Mouse (Mus musculus): ENCODE results near the gene Zfp629. TPM values are rescaled to one million over a fixed set of nuclear protein-coding genes. Genes with fewer than 3 reads are reported as not detected.

Gene Zfp629
- polyA plus RNA-seq, 1 experiment: 10.4 TPM

DNA sequence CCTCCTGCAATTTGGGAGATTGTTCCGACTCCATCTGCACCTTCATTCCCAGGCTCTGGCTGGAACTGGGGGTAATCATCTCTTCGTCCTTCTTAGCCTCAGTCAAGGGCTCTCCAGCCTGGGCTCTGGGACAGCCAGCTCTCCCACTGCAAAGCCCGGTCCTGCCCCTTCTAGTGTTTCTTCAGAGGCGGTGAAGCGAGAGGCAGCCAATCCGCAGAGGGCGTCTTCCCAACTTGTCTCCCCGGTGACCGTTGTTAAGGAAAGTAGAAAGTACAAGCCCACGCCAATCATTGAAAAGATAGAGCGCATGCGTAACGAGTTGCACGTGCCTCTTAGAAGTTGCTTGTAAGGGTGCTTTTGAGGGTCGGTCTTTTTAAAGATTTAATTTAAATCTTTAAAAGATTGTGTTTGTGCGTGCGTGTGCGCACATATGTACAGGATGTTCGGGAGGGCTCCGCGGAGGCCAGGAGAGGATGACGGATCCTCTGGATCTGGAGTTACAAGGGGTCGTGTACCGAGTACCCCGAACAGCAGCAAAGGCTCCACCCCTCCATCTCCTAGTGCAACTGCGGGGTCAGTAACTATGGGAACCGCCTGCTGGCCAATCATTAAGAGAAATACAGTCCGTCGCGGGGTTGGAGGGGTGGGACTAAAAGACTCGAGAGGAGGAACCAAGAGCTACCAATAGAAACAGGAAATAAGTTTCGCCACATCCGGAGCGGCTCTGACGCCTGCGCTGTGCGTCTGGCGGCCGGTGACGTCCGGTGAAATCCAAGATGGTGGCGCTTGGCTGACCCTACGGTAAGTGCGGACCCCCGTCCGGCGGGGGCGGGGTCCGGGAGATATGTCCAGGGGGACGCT, 27.4 kb downstream of the Zfp629 start, which contains the start of the genes Ccdc189 and Rnf40:
Ccdc189 (minus strand) TSS at position 585 of the 861 bp plus-strand sequence.
Rnf40 (plus strand) TSS at position 757 of the 861 bp plus-strand sequence.
- Histone ChIP-seq H3K4me1 (ENCODE audit: control insufficient read depth, insufficient read depth, low read length) (peaks cover 14% of the 10 kb centered on the region), H3K27ac (ENCODE audit: control insufficient read depth, insufficient read depth, low read depth, low read length) (peak within 1 kb of the TSS; percentile 94), H3K4me3 (ENCODE audit: control insufficient read depth, low read depth, low read length) (peak within 1 kb of the TSS; percentile 92), H3K27me3 (ENCODE audit: control insufficient read depth, insufficient read depth, low read length) (no peaks in the 10 kb centered on the region), H3K36me3 (ENCODE audit: control insufficient read depth, insufficient read depth, low read length) (peaks cover 12% of the 10 kb centered on the region)
- no peak for TF ChIP-seq CTCF (IDR thresholded peaks at IDR 0.05; ENCODE audit: control insufficient read depth, insufficient read depth, insufficient replicate concordance, low read depth, low read length)
- TF ChIP-seq POLR2A (IDR thresholded peaks at IDR 0.05; ENCODE audit: control insufficient read depth, low read depth, low read length): peak; percentile 80

DNA sequence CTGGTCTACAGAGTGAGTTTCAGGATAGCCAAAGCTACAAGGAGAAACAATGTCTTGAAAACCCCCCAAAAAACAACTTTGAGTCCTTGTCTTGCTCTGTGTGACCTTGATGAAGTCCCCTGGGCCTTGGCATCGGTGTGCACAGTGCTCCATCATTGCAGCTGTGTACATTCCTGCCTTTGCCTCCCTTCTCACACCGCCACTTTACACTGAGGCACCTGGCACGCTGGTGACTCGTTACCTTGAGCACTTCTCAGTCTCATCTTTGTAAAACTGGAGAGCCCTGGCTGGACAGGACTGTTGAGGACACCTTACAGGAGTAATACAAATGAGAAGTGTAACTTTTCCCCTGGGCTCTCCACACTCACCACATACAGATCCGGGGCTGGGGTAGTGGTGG, 28.4 kb downstream of the Zfp629 start:
- Histone ChIP-seq H3K4me1 (ENCODE audit: control insufficient read depth, insufficient read depth, low read length) (peaks cover 14% of the 10 kb centered on the region), H3K4me3 (ENCODE audit: control insufficient read depth, low read depth, low read length) (peak overlapping the region; percentile 92), H3K36me3 (ENCODE audit: control insufficient read depth, insufficient read depth, low read length) (peaks cover 9% of the 10 kb centered on the region), H3K27ac (ENCODE audit: control insufficient read depth, insufficient read depth, low read depth, low read length) (peak overlapping the region; percentile 34; the same call in 1 of the 2 replicates), H3K27me3 (ENCODE audit: control insufficient read depth, insufficient read depth, low read length) (no peaks in the 10 kb centered on the region)
- TF ChIP-seq POLR2A (IDR thresholded peaks at IDR 0.05; ENCODE audit: control insufficient read depth, low read depth, low read length) (no peak), CTCF (IDR thresholded peaks at IDR 0.05; ENCODE audit: control insufficient read depth, insufficient read depth, insufficient replicate concordance, low read depth, low read length) (no peak)

DNA sequence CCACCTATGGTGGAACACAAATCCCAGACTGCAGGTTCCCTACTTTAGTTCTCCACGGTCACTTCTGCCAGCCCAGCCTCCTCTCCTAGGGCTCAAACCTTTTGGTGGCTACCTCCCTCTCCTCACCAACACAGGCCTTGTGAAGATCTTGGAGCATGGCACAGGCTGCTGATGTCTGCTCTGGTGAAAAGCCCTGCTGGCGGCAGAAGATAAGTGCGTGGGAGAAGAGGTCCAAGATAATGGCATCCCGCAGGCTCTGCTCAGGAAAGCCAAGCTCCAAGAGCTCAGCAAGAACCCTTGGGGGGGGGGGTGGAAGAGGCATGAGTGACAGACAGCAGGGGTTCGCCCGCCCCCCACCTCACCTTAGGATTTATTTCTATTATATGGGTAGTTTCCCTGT, 29.4 kb downstream of the Zfp629 start:
- TF ChIP-seq CTCF (IDR thresholded peaks at IDR 0.05; ENCODE audit: control insufficient read depth, insufficient read depth, insufficient replicate concordance, low read depth, low read length) (no peak), POLR2A (IDR thresholded peaks at IDR 0.05; ENCODE audit: control insufficient read depth, low read depth, low read length) (no peak)
- H3K27ac ChIP-seq (ENCODE audit: control insufficient read depth, insufficient read depth, low read depth, low read length): no peak overlapping the region; the same call in 1 of the 2 replicates
- H3K4me1 ChIP-seq (ENCODE audit: control insufficient read depth, insufficient read depth, low read length): peaks cover 14% of the 10 kb centered on the region
- peaks cover 7% of the 10 kb centered on the region for H3K36me3 ChIP-seq (ENCODE audit: control insufficient read depth, insufficient read depth, low read length)
- H3K27me3 ChIP-seq (ENCODE audit: control insufficient read depth, insufficient read depth, low read length): no peaks in the 10 kb centered on the region
- H3K4me3 ChIP-seq (ENCODE audit: control insufficient read depth, low read depth, low read length): peak overlapping the region; percentile 92

DNA sequence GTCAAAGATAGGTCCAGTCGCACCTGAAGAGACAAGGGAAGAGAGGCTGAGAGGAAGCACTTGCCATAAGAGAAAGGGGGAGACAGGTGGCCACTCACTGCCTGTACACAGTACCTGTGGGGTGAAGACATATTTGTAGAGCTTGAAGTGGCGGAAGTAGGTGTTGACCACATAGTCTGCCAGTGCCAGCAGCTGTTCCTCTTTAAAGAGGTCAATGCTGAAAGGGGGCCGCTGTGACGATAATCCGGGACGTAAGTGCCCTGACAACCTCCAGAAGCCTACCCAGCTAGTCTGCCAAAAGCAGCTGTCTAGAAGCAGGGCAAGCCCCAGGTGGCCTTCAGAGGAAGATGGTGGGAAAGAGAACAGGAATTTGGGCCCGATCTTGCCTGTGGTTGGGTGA, 30.6 kb downstream of the Zfp629 start:
- H3K27me3 ChIP-seq (ENCODE audit: control insufficient read depth, insufficient read depth, low read length): no peaks in the 10 kb centered on the region
- H3K4me1 ChIP-seq (ENCODE audit: control insufficient read depth, insufficient read depth, low read length): peaks cover 10% of the 10 kb centered on the region
- H3K36me3 ChIP-seq (ENCODE audit: control insufficient read depth, insufficient read depth, low read length): peaks cover 4% of the 10 kb centered on the region; the same call in 1 of the 2 replicates
- H3K4me3 ChIP-seq (ENCODE audit: control insufficient read depth, low read depth, low read length): peak overlapping the region; percentile 17; the same call in 1 of the 2 replicates
- TF ChIP-seq POLR2A (IDR thresholded peaks at IDR 0.05; ENCODE audit: control insufficient read depth, low read depth, low read length) (no peak), CTCF (IDR thresholded peaks at IDR 0.05; ENCODE audit: control insufficient read depth, insufficient read depth, insufficient replicate concordance, low read depth, low read length) (no peak)
- H3K27ac ChIP-seq (ENCODE audit: control insufficient read depth, insufficient read depth, low read depth, low read length): no peak overlapping the region

DNA sequence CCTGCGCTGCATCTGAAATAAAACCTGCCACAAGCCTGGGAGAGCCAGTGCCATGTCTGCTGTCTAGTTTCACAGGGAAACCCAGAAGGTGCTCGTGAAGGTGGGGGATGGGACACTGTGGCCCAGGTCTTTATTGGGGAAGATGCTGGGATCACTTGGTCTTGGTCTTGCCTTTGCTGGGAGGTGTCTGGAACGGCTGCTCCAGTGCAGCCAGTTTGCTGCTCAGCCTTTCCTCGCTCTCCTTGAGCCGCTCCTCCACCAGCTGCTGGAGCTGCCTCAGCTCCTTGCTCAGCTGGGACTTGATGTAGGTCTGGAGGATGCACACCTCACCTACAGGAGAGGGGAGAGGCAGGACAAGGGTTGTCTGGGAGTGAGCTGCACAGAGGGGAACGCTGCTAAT, 32.3 kb downstream of the Zfp629 start:
- Histone ChIP-seq H3K36me3 (ENCODE audit: control insufficient read depth, insufficient read depth, low read length) (peaks cover 3% of the 10 kb centered on the region), H3K27me3 (ENCODE audit: control insufficient read depth, insufficient read depth, low read length) (no peaks in the 10 kb centered on the region), H3K4me1 (ENCODE audit: control insufficient read depth, insufficient read depth, low read length) (peaks cover 4% of the 10 kb centered on the region), H3K27ac (ENCODE audit: control insufficient read depth, insufficient read depth, low read depth, low read length) (no peak overlapping the region), H3K4me3 (ENCODE audit: control insufficient read depth, low read depth, low read length) (no peak overlapping the region)
- no peak for TF ChIP-seq POLR2A (IDR thresholded peaks at IDR 0.05; ENCODE audit: control insufficient read depth, low read depth, low read length)
- no peak for TF ChIP-seq CTCF (IDR thresholded peaks at IDR 0.05; ENCODE audit: control insufficient read depth, insufficient read depth, insufficient replicate concordance, low read depth, low read length)

DNA sequence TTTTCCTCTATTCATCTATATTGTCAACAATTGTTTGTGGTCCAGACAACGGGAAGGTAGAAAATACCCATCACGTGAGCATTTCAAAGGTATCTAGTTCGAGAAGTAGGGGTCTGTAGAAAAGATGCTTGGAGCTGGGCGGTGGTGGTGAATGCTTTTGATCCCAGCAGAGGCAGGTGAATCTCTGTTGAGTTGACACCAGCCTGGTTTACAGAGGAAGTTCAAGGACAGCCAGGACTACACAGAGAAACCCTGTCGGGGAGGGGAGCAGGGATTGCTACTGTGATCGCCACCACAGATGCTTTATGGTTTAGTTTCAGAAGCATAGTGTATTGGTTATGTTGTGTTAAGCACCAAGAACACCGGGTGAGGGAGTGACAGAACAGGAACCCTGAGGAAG, 41.5 kb downstream of the Zfp629 start:
- H3K27me3 ChIP-seq (ENCODE audit: control insufficient read depth, insufficient read depth, low read length): no peaks in the 10 kb centered on the region
- no peak for TF ChIP-seq POLR2A (IDR thresholded peaks at IDR 0.05; ENCODE audit: control insufficient read depth, low read depth, low read length)
- TF ChIP-seq CTCF (IDR thresholded peaks at IDR 0.05; ENCODE audit: control insufficient read depth, insufficient read depth, insufficient replicate concordance, low read depth, low read length): no peak
- H3K4me1 ChIP-seq (ENCODE audit: control insufficient read depth, insufficient read depth, low read length): peaks cover 3% of the 10 kb centered on the region
- H3K36me3 ChIP-seq (ENCODE audit: control insufficient read depth, insufficient read depth, low read length): no peaks in the 10 kb centered on the region; the same call in 1 of the 2 replicates
- peak overlapping the region; percentile 88 for H3K4me3 ChIP-seq (ENCODE audit: control insufficient read depth, low read depth, low read length)
- H3K27ac ChIP-seq (ENCODE audit: control insufficient read depth, insufficient read depth, low read depth, low read length): peak overlapping the region; percentile 87; the same call in 1 of the 2 replicates

DNA sequence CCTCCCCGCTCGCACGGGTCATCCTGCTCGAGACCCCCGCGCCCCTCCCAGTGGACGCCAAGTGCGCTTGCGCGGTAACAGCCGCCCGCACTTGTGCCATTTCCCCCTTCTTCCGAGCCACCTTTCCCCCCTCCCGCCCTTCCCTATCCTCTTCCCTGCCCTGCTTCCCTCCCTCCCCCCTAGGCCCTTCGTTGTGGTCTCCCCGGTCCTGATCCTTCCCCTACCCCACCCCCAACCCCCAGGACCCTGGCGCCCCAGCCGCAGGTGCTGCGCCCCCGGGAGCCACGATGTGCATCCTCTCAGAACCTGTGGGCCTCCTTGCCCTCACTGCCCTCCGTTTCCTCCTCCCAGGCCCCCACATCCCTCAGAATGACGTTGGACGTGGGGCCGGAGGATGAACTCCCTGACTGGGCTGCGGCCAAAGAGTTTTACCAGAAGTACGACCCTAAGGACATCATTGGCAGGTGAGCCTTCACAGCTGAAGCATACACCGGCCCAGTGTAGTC, 42.0 kb downstream of the Zfp629 start:
- peak overlapping the region; percentile 87 for H3K27ac ChIP-seq (ENCODE audit: control insufficient read depth, insufficient read depth, low read depth, low read length)
- H3K36me3 ChIP-seq (ENCODE audit: control insufficient read depth, insufficient read depth, low read length): no peaks in the 10 kb centered on the region; the same call in 1 of the 2 replicates
- TF ChIP-seq CTCF (IDR thresholded peaks at IDR 0.05; ENCODE audit: control insufficient read depth, insufficient read depth, insufficient replicate concordance, low read depth, low read length) (no peak), POLR2A (IDR thresholded peaks at IDR 0.05; ENCODE audit: control insufficient read depth, low read depth, low read length) (peak; percentile 42; the same call in 1 of the 2 replicates)
- peak overlapping the region; percentile 88 for H3K4me3 ChIP-seq (ENCODE audit: control insufficient read depth, low read depth, low read length)
- H3K4me1 ChIP-seq (ENCODE audit: control insufficient read depth, insufficient read depth, low read length): peaks cover 3% of the 10 kb centered on the region
- H3K27me3 ChIP-seq (ENCODE audit: control insufficient read depth, insufficient read depth, low read length): no peaks in the 10 kb centered on the region

Data from testis, adult 2 months (tissue).